In genomic region chr16:31705213-31705612, GRCm38 (mm10) we compare ENCODE assay signal across 11 mouse cellular contexts. TPM values are rescaled to one million over a fixed set of nuclear protein-coding genes. Genes with fewer than 3 reads are reported as not detected.
DNase-seq lines count a peak whose midpoint lies in the region; ATAC-seq and TF ChIP-seq lines count a peak whose summit lies in the region.
"Had no signal": no experiment of that assay in that cellular context is flagged by ENCODE, and none has a peak within 500 bp of the region (broad histone marks: within the 10 kb centered on the region; RNA-seq: fewer than 3 reads in every experiment).

No protein-coding gene starts in this region.

- 9% methylated on average over 2 of the region's 2 CpGs for WGBS in heart, postnatal 0 days
- WGBS in lung, postnatal 0 days, result 6% methylated on average over 2 of the region's 2 CpGs

- no peak overlapping the region for H3K4me2 ChIP-seq in heart, postnatal 0 days (ENCODE audit: low read depth, low read length)
- H3K4me2 ChIP-seq in lung, postnatal 0 days (replicated peaks; ENCODE audit: low read depth, low read length), result no peak overlapping the region
- H3K4me2 ChIP-seq: heart, embryonic 11.5 days had no signal

- no peak overlapping the region for H3K9ac ChIP-seq in heart, postnatal 0 days (replicated peaks; ENCODE audit: low read depth, low read length)
- no peak overlapping the region for H3K9ac ChIP-seq in lung, postnatal 0 days (replicated peaks; ENCODE audit: low read depth)

- H3K4me3 ChIP-seq in heart, postnatal 0 days (ENCODE audit: low read depth, low read length), result no peak overlapping the region
- H3K4me3 ChIP-seq in lung, postnatal 0 days (ENCODE audit: low read depth, low read length), result no peak overlapping the region

- TF ChIP-seq CTCF in heart, postnatal 0 days (IDR thresholded peaks at IDR 0.05; ENCODE audit: low read depth), result peak; percentile 38
- peak; percentile 54 for TF ChIP-seq CTCF in lung, postnatal 0 days (IDR thresholded peaks at IDR 0.05)

- TF ChIP-seq EP300 in heart, postnatal 0 days (IDR thresholded peaks at IDR 0.05; ENCODE audit: low read depth), result no peak
- no peak for TF ChIP-seq EP300 in lung, postnatal 0 days (IDR thresholded peaks at IDR 0.05)

- H3K27ac ChIP-seq in heart, postnatal 0 days (ENCODE audit: low read depth), result no peak overlapping the region
- no peak overlapping the region for H3K27ac ChIP-seq in lung, postnatal 0 days (ENCODE audit: low read length)
- H3K27ac ChIP-seq: macrophage had no signal

- intact Hi-C loops in heart, postnatal 10 days (cut with DNase I), result loop anchor here (2.0 to 5.0 kb wide), 2 partner anchors 173 to 246 kb away; no protein-coding TSS in a partner anchor

- peak; percentile 55 for DNase-seq in heart, postnatal 0 days (ENCODE audit: low spot score)
- DNase-seq in heart, postnatal 10 days, result no peak
- DNase-seq in lung, postnatal 0 days (ENCODE audit: low spot score), result peak; percentile 83
- DNase-seq in lung, postnatal 14 days, result no peak
- peak; percentile 61 for DNase-seq in NIH3T3 (ENCODE audit: low read depth)
- DNase-seq in splenic B cell, adult 2 months (ENCODE audit: low read depth, low spot score), result peak; percentile 33
- no peak for DNase-seq in urinary bladder, postnatal 14 days (ENCODE audit: low spot score)
- DNase-seq: kidney, adult 18-20 months; right cerebral cortex, postnatal 14 days had no signal

- H3K27me3 ChIP-seq in heart, postnatal 0 days (ENCODE audit: control insufficient read depth, insufficient read depth, low read length), result no peaks in the 10 kb centered on the region
- no peaks in the 10 kb centered on the region for H3K27me3 ChIP-seq in lung, postnatal 0 days (replicated peaks; ENCODE audit: insufficient read depth, low read length)
- no peaks in the 10 kb centered on the region for H3K27me3 ChIP-seq in splenic B cell, adult 2 months (ENCODE audit: control insufficient read depth, insufficient read depth, low read length, poor library complexity, severe bottlenecking)

- no peaks in the 10 kb centered on the region for H3K4me1 ChIP-seq in heart, postnatal 0 days (ENCODE audit: control insufficient read depth, insufficient read depth)
- no peaks in the 10 kb centered on the region for H3K4me1 ChIP-seq in lung, postnatal 0 days (ENCODE audit: insufficient read depth, low read depth, low read length)

- no peaks in the 10 kb centered on the region for H3K9me3 ChIP-seq in heart, postnatal 0 days (replicated peaks; ENCODE audit: control insufficient read depth, low read length)
- H3K9me3 ChIP-seq in lung, postnatal 0 days (ENCODE audit: low read length), result no peaks in the 10 kb centered on the region

- no peak for ATAC-seq in heart, postnatal 0 days (ENCODE audit: insufficient read depth, low read depth)
- no peak for ATAC-seq in lung, postnatal 0 days

- no peaks in the 10 kb centered on the region for H3K36me3 ChIP-seq in heart, postnatal 0 days (replicated peaks; ENCODE audit: control insufficient read depth, insufficient read depth, low read length)
- no peaks in the 10 kb centered on the region for H3K36me3 ChIP-seq in lung, postnatal 0 days (ENCODE audit: insufficient read depth, low read length)
- no peaks in the 10 kb centered on the region for H3K36me3 ChIP-seq in splenic B cell, adult 2 months (ENCODE audit: control insufficient read depth, insufficient read depth, low read length, poor library complexity, severe bottlenecking)

RNA-seq across cellular contexts. Expression of gene Dlg1, which starts 42.0 kb away (rescaled TPM):
- 17.9 and 30.6 TPM in 2 replicates for total RNA-seq in heart, postnatal 0 days (2014; rRNA removed; ENCODE audit: low replicate concordance)
- 7.5 and 8.2 TPM in 2 replicates for polyA plus RNA-seq in heart, postnatal 0 days (2015; fragmentation: Nextera tagmentation; extraction: Ambion mirVana)
- 10 to 100 TPM; 39.5 to 41.6 TPM for total RNA-seq in heart, postnatal 10 days (2021)
- polyA plus RNA-seq in lung, postnatal 0 days (2015; fragmentation: Nextera tagmentation; extraction: Ambion mirVana), result 12.7 and 19.3 TPM in 2 replicates

Comparison
In these comparisons a context has a peak if more than half of its experiments do, and no peak if none do; other contexts are left out.
1. DNase-seq: peak in heart, postnatal 0 days (single experiment), lung, postnatal 0 days (single experiment), NIH3T3 (single experiment) and splenic B cell, adult 2 months (single experiment); none in heart, postnatal 10 days (0 of 2), lung, postnatal 14 days (single experiment) and urinary bladder, postnatal 14 days (single experiment).